Mouse (Mus musculus): ENCODE measurements at regions not wholly inside any gene's neighbourhood (a gene's known extent, or its start where the extent isn't known, plus 50 kb on each side); places are given as distances from the start of the nearest gene placed in this dataset.
A peak's percentile ranks its signal among the peaks of the same experiment; 100 is the strongest.
"Not testable (repeated sequence)": the region's sequence is repeated elsewhere in the genome, so short reads cannot be mapped to it uniquely, and the experiment has no call there.

DNA sequence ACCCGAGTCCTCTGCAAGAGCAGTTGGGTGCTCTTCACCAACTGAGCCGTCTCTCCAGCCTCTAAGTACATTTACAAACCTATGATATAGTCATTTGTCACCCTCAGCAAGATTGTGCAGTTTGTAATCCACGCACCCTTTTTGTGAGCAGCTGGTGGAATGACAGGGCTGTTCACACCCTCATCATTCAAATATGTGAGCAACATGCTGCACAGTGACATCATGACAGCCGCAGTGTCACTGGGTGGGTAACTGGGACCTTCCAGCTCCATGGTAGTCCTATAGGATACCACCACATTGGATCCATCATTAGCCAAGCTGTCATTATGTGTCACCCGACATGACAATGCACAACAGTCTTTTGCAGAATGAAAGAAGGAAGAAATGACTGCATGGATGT is 155.0 kb upstream of the Sulf2 start:
- no peak for DNase-seq

DNA sequence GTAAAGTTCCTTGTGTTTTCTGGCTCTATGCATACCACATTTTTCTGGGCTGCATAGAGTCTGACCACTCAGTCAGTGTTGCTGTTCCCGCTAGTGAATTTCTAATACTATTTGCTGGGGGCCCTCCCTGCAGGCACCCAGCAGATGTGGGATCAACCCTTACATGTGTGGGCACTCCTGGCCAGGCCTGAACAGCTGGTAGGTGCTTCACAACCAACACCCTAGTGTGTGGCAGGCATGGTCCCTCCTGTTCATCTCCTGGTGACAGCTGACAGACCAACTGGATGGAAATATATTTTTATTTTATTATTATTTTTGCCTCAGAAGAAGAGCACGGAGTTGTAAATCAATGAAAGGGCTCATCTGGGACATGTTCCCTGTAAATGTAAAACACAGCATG is 154.4 kb upstream of the Sulf2 start:
- DNase-seq, result no peak

- DNase-seq, result no peak
Measured at GRCm38 (mm10) chr2:166307551-166307950, 152.1 kb upstream of the Sulf2 start.

GRCm38 (mm10) chr2:166305044-166306002 is 149.9 kb upstream of the Sulf2 start:
- peak; percentile 68 for DNase-seq

DNA sequence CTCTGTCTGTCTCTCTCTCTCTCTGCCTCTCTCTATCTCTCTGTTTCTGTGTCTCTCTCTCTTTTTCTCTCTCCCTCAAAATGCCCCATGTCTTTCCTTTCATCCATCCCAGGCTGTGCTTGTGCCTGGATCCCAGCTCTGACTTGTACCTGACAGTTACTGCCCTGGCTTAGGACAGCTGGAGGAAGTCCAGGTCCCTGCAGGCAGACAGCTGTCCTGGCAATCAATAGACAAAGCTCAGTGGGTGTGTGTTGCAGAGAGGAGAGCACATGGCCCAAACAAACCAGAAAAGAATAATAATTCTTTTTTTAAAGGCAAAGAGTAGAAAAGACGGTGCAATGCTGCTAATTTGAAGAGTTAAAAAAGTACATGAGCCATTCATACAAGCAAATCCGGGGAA is 148.4 kb upstream of the Sulf2 start:
- DNase-seq, result no peak

- DNase-seq, result peak; percentile 72
Measured at GRCm38 (mm10) chr2:166301161-166301560, 145.7 kb upstream of the Sulf2 start.

- DNase-seq, result no peak
Measured at GRCm38 (mm10) chr2:166294672-166295071, 139.2 kb upstream of the Sulf2 start.

DNA sequence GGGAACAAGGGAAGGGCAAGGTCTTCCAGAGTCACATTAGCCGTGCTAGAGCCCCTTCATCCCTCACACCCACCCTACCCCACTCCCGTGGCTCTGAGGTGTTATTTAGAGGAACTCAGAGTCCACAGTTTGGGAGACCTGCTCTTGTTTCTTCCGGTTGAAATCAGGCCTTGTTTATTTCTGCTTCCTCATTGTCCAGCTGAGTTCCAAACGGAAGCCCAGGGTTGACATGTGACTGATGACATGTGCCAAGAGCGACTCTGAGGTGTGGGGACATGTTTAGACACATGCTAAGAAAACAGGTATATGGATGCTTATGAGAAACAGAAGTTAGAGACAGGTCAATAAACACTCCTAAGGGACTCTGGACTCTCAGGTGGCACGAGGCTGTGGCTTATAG is 137.5 kb upstream of the Sulf2 start:
- DNase-seq, result peak; percentile 19

- DNase-seq, result peak; percentile 39
Measured at GRCm38 (mm10) chr2:166291266-166291665, 135.8 kb upstream of the Sulf2 start.

GRCm38 (mm10) chr2:166290826-166291225 is 135.4 kb upstream of the Sulf2 start:
- DNase-seq, result no peak

- DNase-seq, result no peak
Measured at GRCm38 (mm10) chr2:166289198-166289597, 133.7 kb upstream of the Sulf2 start.

GRCm38 (mm10) chr2:166281137-166281536 is 125.7 kb upstream of the Sulf2 start:
- not testable (repeated sequence) for DNase-seq

DNA sequence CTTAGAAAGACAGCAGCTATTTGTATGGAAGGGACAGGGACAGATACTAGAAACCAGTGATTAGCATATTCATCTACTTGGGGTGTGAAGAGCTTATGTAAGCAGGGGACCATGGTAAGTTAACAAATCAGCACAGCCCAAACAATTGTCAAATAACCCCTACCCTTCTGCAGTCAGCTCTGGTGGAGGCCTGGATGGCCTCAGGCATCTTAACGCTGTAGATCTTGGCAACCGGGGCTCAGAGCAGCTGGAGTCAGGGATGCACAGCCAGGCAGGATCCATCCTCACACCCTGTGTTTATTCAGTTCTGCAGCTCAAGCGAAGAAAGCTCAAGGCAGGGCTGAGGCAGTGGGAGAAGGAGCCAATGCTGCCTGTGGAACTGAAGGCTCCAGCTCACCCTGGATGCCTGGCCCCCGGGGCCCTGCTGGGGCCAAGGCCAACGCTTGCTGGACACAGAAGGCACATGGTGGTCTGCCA is 125.2 kb upstream of the Sulf2 start:
- DNase-seq, result peak; percentile 50

DNA sequence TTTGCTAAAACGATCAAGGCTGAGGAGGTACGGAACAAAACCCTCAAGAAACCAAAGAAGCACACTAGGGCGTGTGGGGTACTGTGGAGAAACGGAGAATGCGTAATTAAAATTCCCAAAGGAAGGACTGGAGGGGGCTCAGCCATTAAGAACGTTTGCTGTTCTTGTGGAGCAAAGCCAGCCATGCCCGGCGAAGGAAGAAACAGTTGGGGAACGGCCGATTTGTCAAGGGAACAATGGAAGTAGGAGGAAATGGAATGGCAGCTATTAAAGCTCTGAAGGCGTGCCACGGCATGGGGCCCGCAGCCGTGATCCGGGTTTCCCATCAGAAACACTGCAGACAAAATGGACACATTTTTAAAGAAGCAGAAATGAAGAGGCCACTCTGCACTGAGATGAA is 124.2 kb upstream of the Sulf2 start:
- DNase-seq, result no peak

- DNase-seq, result no peak
Measured at GRCm38 (mm10) chr2:166275398-166275797, 119.9 kb upstream of the Sulf2 start.

GRCm38 (mm10) chr2:166274016-166274346 is 118.5 kb upstream of the Sulf2 start:
- no peak for DNase-seq

DNA sequence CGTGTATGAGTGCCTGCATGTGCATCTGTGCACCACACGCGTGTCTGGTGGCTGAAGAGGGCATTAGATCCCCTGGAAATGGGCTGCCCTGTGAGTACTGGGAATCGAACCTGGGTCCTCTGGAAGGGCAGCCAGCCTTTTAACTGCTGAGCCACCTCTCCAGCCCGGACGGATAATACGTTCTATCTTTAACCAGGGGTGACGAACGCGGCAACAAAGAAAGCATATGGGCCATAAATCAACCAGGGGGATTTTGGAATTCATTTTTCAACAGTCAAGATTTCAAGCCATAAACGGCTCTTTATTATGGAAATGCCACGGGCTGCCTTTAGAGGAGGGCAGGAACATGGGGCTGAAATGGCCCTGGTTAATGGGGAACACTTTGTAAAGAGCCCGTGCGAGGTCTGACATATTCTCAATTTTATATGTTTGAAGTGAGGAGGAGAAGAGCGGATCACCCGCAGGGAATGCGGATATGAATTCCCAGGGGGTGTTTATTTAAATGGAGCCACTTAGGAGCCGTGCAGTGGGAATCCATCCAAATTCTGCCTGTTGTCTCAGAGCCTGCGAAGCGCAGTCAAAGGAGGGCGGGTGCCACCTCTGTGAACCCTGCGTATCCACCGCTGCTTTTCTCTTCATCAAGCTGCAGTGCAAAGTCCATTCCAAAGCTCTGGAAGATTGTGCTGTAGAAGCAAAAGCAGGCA is 118.0 kb upstream of the Sulf2 start:
- DNase-seq, result peak; percentile 74

GRCm38 (mm10) chr2:166272841-166273240 is 117.4 kb upstream of the Sulf2 start:
- no peak for DNase-seq

DNA sequence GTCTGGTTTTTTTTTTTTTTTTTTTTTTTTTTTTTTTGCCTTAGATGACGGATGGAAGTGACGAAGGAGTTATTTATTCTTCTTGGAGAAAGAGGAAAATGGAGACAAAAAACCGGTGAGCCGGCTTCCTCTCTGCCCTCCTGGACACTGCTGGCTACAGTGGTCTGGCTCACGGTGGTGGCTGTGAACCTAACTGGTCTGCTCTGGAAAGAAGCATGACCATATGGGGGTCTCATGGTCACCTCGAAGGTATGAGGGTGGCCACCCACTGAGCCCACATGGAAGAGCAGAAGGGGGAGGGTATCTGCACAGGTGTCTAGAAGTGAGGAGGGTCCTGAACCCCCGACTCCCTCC is 116.7 kb upstream of the Sulf2 start:
- no peak for DNase-seq

DNA sequence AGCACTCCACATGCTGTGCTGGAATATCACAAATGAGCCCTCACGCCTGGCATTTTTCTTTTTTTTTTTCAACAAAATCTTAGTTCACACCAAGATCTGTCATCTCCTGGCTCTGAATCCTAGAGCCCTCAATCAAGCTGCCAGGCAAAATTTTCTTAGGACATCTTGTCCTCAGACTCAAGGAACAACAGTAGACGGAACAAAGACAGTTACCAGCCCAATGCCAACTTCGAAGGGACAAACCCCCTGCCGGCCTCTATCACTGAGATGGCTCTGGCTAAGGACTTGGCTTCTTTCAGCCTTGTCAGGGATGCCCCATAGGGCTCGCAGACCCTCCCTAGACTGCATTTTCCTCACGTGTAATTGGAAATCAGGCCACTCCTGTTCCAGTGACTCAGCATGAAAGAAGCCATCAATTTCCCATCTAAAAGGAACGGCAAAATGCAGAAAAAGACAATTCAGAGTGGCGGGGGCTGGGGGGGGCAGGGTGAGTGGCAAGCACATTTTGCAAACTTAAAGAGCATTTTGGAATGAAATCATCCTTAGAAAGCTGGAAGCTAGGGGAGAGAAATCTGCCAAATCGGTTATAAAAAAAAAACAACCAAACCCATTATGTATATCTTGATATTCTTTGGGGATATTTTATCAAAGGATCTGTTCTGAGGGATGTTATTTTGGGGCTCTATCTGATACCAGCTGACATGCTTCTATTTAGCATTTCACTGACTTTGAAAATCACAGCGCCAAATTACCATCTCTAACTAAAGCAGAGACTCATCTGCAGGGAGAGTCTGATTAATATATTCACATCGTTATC is 116.1 kb upstream of the Sulf2 start:
- no peak for DNase-seq

DNA sequence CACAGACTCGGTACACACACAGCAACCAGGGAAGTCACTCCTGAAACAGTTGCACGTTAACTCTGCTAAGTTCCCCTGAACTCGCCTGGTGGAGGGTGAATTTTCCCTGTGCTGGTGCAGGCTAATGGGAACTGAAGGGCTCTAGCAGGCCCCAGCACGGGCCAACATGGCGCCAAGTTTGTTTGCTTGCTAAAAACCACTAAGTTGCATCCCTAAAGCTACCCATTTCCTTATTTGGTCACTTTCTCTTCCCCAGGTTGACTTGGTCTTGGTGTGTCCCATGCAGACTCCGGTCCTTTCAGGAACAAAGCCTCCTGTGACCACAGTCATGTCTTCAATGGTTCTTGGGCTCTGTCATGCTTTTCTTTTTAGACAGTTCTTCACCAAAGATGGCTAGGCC is 114.5 kb upstream of the Sulf2 start:
- DNase-seq, result no peak

- no peak for DNase-seq
Measured at GRCm38 (mm10) chr2:166266915-166267314, 111.5 kb upstream of the Sulf2 start.

DNA sequence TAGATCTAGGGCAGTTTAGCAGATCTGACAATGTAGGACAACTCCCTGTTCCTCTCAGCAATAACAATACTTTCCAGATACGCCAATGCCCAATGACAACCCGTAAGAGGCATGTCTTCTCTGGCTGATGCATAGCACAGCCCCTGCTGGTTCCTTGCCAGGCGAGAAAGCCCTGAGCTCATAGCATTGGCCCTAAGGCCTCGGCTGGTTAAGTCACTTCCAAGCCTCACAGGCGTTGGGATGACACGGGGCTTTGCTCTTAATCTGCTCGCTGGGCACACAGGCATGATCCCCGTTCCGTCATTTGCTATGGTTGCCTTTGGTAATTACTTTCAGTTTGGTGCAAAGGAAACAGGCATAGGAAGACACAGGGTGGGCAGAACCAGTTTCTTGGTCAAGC is 111.0 kb upstream of the Sulf2 start:
- DNase-seq, result peak; percentile 27

All from lung, postnatal 10 days (tissue).